Mouse (Mus musculus) myocyte (in vitro differentiated cells): Measurements from ENCODE around the gene Gpr62. TPM values are rescaled to one million over a fixed set of nuclear protein-coding genes. Genes with fewer than 3 reads are reported as not detected.

Experiments
- H3K27me3 ChIP-seq: one replicate; pipeline ENCODE4 v1.6.1; 2011; ENCODE audit not compliant: control insufficient read depth, insufficient read depth, insufficient read length
- H3K36me3 ChIP-seq: one replicate; pipeline ENCODE4 v1.6.1; 2011; ENCODE audit not compliant: control insufficient read depth, insufficient read depth
- H3K4me2 ChIP-seq: one replicate; pipeline ENCODE4 v1.6.1; 2011; ENCODE audit warnings: low read depth, control low read depth
- H3K4me3 ChIP-seq: one replicate; pipeline ENCODE4 v1.5.1; 2011; ENCODE audit warnings: mild to moderate bottlenecking, control low read depth, moderate library complexity
- H3K79me2 ChIP-seq: one replicate; pipeline ENCODE4 v1.6.1; 2011; ENCODE audit not compliant: control insufficient read depth, insufficient read depth
- H3ac ChIP-seq: one replicate; pipeline ENCODE4 v1.6.1; 2011; ENCODE audit not compliant: control insufficient read depth, insufficient read length
- CEBPB ChIP-seq: IDR thresholded peaks from 2 replicates; pipeline ENCODE4 v1.6.1; 2011; ENCODE audit warnings: mild to moderate bottlenecking, moderate library complexity; ENCODE audit not compliant: poor library complexity, insufficient read depth, severe bottlenecking
- E2F4 ChIP-seq: IDR thresholded peaks from one replicate; pipeline ENCODE4 v1.6.1; 2011; ENCODE audit warnings: mild to moderate bottlenecking, control low read depth, moderate library complexity; ENCODE audit not compliant: insufficient read depth
- MAX ChIP-seq: IDR thresholded peaks from one replicate; pipeline ENCODE4 v1.6.1; 2011; ENCODE audit warnings: low read depth, mild to moderate bottlenecking, control low read depth
- MYOD1 ChIP-seq, 3 experiments: IDR thresholded peaks; one replicate each; pipeline ENCODE4 v1.6.1; 2011; ENCODE audit warnings: control low read depth in 2 of 3, low read depth in 2 of 3, mild to moderate bottlenecking in 2 of 3, moderate library complexity in 1 of 3; ENCODE audit not compliant: insufficient read length in 2 of 3, control insufficient read depth in 1 of 3
- MYOG ChIP-seq, 3 experiments: IDR thresholded peaks; one replicate each; pipeline ENCODE4 v1.6.1; 2011; ENCODE audit warnings: control low read depth in 2 of 3, low read depth in 2 of 3, mild to moderate bottlenecking in 2 of 3; ENCODE audit not compliant: insufficient read length in 2 of 3, control insufficient read depth in 1 of 3, insufficient read depth in 1 of 3
- POLR2A ChIP-seq: IDR thresholded peaks from one replicate; pipeline ENCODE4 v1.6.1; 2011; ENCODE audit warnings: low read depth, mild to moderate bottlenecking, control low read depth, moderate library complexity; ENCODE audit not compliant: insufficient read length
- POLR2AphosphoS2 ChIP-seq: IDR thresholded peaks from one replicate; pipeline ENCODE4 v1.6.1; 2011; ENCODE audit warnings: low read depth, control low read depth; ENCODE audit not compliant: insufficient read length
- REST ChIP-seq: IDR thresholded peaks from one replicate; pipeline ENCODE4 v1.6.1; 2011; ENCODE audit warnings: mild to moderate bottlenecking, control low read depth, moderate library complexity; ENCODE audit not compliant: insufficient read depth, insufficient read length
- SRF ChIP-seq: IDR thresholded peaks from one replicate; pipeline ENCODE4 v1.6.1; 2011; ENCODE audit warnings: low read depth; ENCODE audit not compliant: control insufficient read depth, insufficient read length
- TCF12 ChIP-seq: IDR thresholded peaks from one replicate; pipeline ENCODE4 v1.6.1; 2011; ENCODE audit warnings: mild to moderate bottlenecking, control low read depth; ENCODE audit not compliant: poor library complexity, insufficient read depth, severe bottlenecking
- TCF3 ChIP-seq: IDR thresholded peaks from one replicate; pipeline ENCODE4 v1.6.1; 2011; ENCODE audit warnings: low read depth, control low read depth; ENCODE audit not compliant: insufficient read length
- USF1 ChIP-seq: IDR thresholded peaks from one replicate; pipeline ENCODE4 v1.6.1; 2011; ENCODE audit warnings: low read depth, mild to moderate bottlenecking, control low read depth, moderate library complexity
- polyA plus RNA-seq: library from polyadenylated mRNA; unstranded; fragments of >200 nt; fragmentation: generic; extraction: Trizol; gene quantifications from one replicate; pipeline ENCODE4 v1.2.1, GENCODE M21; 2012; ENCODE audit warnings: missing spikeins

Gene Gpr62
- 0.46 TPM for polyA plus RNA-seq

DNA sequence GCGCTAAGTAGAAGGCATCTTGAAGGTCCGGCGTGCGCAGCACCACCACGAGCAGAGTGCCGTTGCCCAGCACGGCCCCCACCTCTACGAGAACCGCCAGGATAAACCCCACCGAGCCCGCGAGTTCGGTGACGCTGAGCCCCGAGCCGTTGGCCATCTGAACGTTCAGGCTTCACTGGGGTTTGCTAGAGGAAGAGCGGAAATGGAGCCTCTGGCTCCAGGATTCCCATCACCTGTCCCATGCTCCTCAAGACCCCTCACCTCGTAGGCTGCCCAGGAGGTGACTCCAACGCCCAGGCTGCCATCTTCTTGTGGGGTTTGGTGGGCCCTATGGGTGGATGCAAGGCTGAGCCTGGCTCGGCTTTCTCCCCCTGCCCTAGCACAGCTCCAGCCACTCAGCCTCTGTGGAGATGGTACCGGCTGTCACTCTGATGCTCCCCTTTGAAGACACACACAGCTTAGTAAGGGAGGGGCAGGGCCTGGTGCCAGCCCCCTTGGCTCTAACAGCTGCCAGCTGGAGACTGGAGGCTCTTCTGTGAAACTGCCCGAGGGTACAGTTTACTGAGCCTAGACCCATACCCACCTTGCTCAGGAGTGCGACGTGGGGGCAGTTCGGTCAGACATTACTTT lies at the start of gene Gpr62:
TSS of gene Gpr62 (minus strand) at position 368 of the 630 bp plus-strand sequence.
- Histone ChIP-seq H3K36me3 (peaks cover 5% of the 10 kb centered on the region), H3ac (no peak within 1 kb of the TSS), H3K79me2 (no peaks in the 10 kb centered on the region), H3K27me3 (no peaks in the 10 kb centered on the region), H3K4me2 (no peak within 1 kb of the TSS), H3K4me3 (no peak within 1 kb of the TSS)
- TF ChIP-seq TCF3, result no peak
- no peak for TF ChIP-seq TCF12
- no peak for TF ChIP-seq REST
- TF ChIP-seq MYOD1 (IDR thresholded peaks at IDR 0.05; ENCODE audit: control insufficient read depth in 1 of 3, insufficient read length in 2 of 3, low read depth in 2 of 3), result no peak
- no peak for TF ChIP-seq POLR2A
- peak in 1 of 3 experiments; percentile 12 for TF ChIP-seq MYOG (IDR thresholded peaks at IDR 0.05; ENCODE audit: control insufficient read depth in 1 of 3, insufficient read depth in 1 of 3, insufficient read length in 2 of 3, low read depth in 2 of 3)
- no peak for TF ChIP-seq USF1
- no peak for TF ChIP-seq MAX
- no peak for TF ChIP-seq SRF
- no peak for TF ChIP-seq CEBPB
- TF ChIP-seq E2F4, result no peak
- TF ChIP-seq POLR2AphosphoS2, result peak; percentile 73

- no peak within 1 kb of the TSS for H3ac ChIP-seq
- no peaks in the 10 kb centered on the region for H3K36me3 ChIP-seq
- peaks cover 24% of the 10 kb centered on the region for H3K27me3 ChIP-seq
- no peak within 1 kb of the TSS for H3K4me3 ChIP-seq
- H3K79me2 ChIP-seq, result no peaks in the 10 kb centered on the region
- no peak within 1 kb of the TSS for H3K4me2 ChIP-seq
- no peak for TF ChIP-seq TCF12
- TF ChIP-seq USF1, result no peak
- no peak for TF ChIP-seq MYOD1 (IDR thresholded peaks at IDR 0.05; ENCODE audit: control insufficient read depth in 1 of 3, insufficient read length in 2 of 3, low read depth in 2 of 3)
- TF ChIP-seq CEBPB, result no peak
- no peak for TF ChIP-seq E2F4
- no peak for TF ChIP-seq MAX
- no peak for TF ChIP-seq TCF3
- no peak for TF ChIP-seq REST
Observed at GRCm38 (mm10) chr9:106514273-106514672, 48.5 kb upstream of the Gpr62 start, which contains the start of gene Iqcf5. Gene Iqcf5, plus strand, starts transcription at chr9:106514573.

DNA sequence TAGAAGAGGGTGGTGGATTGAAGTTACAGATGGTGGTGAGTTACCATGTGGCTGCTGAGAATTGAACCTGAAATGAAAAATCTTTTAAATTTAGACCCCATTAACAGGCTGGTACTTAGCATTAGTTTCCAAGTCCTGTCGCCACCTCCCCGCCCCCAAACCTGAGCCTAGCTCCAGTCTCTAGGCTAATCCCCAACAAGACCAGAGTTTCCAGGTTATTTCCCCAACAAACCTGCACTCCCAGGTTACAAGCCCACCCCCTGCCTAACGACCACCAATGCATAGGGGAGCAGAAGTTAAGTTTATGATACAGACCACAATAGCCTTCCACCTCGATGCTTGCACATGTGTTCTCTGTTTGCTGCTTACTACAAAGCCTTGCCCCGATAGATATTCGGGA lies 47.8 kb upstream of the Gpr62 start:
- Histone ChIP-seq H3K4me3 (no peak overlapping the region), H3K79me2 (no peaks in the 10 kb centered on the region), H3K4me2 (no peak overlapping the region), H3K36me3 (no peaks in the 10 kb centered on the region), H3K27me3 (peaks cover 24% of the 10 kb centered on the region), H3ac (no peak overlapping the region)
- no peak for TF ChIP-seq CEBPB
- no peak for TF ChIP-seq MYOD1 (IDR thresholded peaks at IDR 0.05; ENCODE audit: control insufficient read depth in 1 of 3, insufficient read length in 2 of 3, low read depth in 2 of 3)
- TF ChIP-seq MAX, result no peak
- no peak for TF ChIP-seq POLR2AphosphoS2
- no peak for TF ChIP-seq POLR2A
- no peak for TF ChIP-seq TCF12
- TF ChIP-seq MYOG (IDR thresholded peaks at IDR 0.05; ENCODE audit: control insufficient read depth in 1 of 3, insufficient read depth in 1 of 3, insufficient read length in 2 of 3, low read depth in 2 of 3), result no peak
- TF ChIP-seq E2F4, result no peak
- no peak for TF ChIP-seq TCF3
- no peak for TF ChIP-seq REST
- no peak for TF ChIP-seq USF1
- TF ChIP-seq SRF, result no peak

GRCm38 (mm10) chr9:106512729-106513450 lies 47.2 kb upstream of the Gpr62 start:
- Histone ChIP-seq H3K4me2 (peak overlapping the region; percentile 38), H3K27me3 (peaks cover 22% of the 10 kb centered on the region), H3K4me3 (no peak overlapping the region), H3ac (no peak overlapping the region), H3K36me3 (no peaks in the 10 kb centered on the region), H3K79me2 (no peaks in the 10 kb centered on the region)
- no peak for TF ChIP-seq E2F4
- no peak for TF ChIP-seq MAX
- TF ChIP-seq MYOD1 (IDR thresholded peaks at IDR 0.05; ENCODE audit: control insufficient read depth in 1 of 3, insufficient read length in 2 of 3, low read depth in 2 of 3), result peak in 1 of 3 experiments; percentile 5
- peak in 1 of 3 experiments; percentile 25 for TF ChIP-seq MYOG (IDR thresholded peaks at IDR 0.05; ENCODE audit: control insufficient read depth in 1 of 3, insufficient read depth in 1 of 3, insufficient read length in 2 of 3, low read depth in 2 of 3)
- TF ChIP-seq TCF3, result no peak

DNA sequence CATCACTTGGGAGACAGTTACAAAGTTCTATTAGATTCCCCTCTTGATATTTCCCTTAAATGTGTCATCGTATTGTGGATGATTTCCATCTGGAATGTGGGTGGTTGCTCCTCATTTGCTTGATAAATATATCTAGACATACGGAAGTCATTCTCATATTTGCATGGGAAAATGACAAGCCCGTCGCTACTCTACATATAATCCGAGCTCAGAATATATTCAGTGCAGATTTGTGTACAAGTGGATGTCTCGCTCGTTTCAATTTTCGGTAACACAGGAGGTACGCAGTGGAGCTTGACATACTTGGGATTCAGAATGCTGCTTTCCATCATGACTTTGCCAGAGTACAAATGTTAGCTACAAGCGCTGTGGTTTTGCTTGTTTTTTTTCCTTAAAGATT lies 43.6 kb upstream of the Gpr62 start:
- no peak for TF ChIP-seq POLR2AphosphoS2
- TF ChIP-seq SRF, result no peak
- no peak for TF ChIP-seq MYOG (IDR thresholded peaks at IDR 0.05; ENCODE audit: control insufficient read depth in 1 of 3, insufficient read depth in 1 of 3, insufficient read length in 2 of 3, low read depth in 2 of 3)
- TF ChIP-seq REST, result no peak
- TF ChIP-seq MAX, result no peak
- no peak for TF ChIP-seq TCF12
- TF ChIP-seq MYOD1 (IDR thresholded peaks at IDR 0.05; ENCODE audit: control insufficient read depth in 1 of 3, insufficient read length in 2 of 3, low read depth in 2 of 3), result no peak
- TF ChIP-seq TCF3, result no peak
- TF ChIP-seq POLR2A, result no peak
- no peak for TF ChIP-seq USF1
- TF ChIP-seq E2F4, result no peak
- no peak for TF ChIP-seq CEBPB
- no peak overlapping the region for H3K4me2 ChIP-seq
- no peak overlapping the region for H3ac ChIP-seq
- no peaks in the 10 kb centered on the region for H3K79me2 ChIP-seq
- H3K4me3 ChIP-seq, result no peak overlapping the region
- H3K36me3 ChIP-seq, result no peaks in the 10 kb centered on the region
- peaks cover 3% of the 10 kb centered on the region for H3K27me3 ChIP-seq
